Mouse (Mus musculus) lung, adult 2 months (tissue): ENCODE data around the gene Cebpg.

Experiments used
- CTCF ChIP-seq: fragments of 200-500 bp; IDR thresholded peaks from 2 replicates; pipeline ENCODE4 v1.5.1; 2011; ENCODE audit warnings: mild to moderate bottlenecking, low read length, control low read depth; ENCODE audit not compliant: insufficient read depth
- POLR2A ChIP-seq: fragments of 200-500 bp; IDR thresholded peaks from 2 replicates; pipeline ENCODE4 v1.6.1; 2011; ENCODE audit warnings: low read depth, mild to moderate bottlenecking, control low read depth, low read length, borderline replicate concordance; ENCODE audit errors: extremely low read depth

- no peak for TF ChIP-seq POLR2A
- TF ChIP-seq CTCF, result no peak
These were observed 25.2 kb upstream of the Cebpg start for GRCm38 (mm10) chr7:35081406-35082104.
